Mouse (Mus musculus) liver, embryonic 14.5 days (tissue): ENCODE results near the gene Adamtsl3. TPM values are rescaled to one million over a fixed set of nuclear protein-coding genes. Genes with fewer than 3 reads are reported as not detected.
A peak's percentile ranks its signal among the peaks of the same experiment; 100 is the strongest.

Experiments
- ATAC-seq: fragments of 200-750 bp; cut with Nextera tagmentation; 2 replicates; pipeline ENCODE4 v1.8.0; 2017; ENCODE audit warnings: moderate number of reproducible peaks, mild to moderate bottlenecking, moderate library complexity; ENCODE audit not compliant: insufficient read depth
- DNase-seq, 3 experiments: peaks; one replicate each; pipeline ENCODE4 v3.0.0-alpha.2; 2012 to 2013; ENCODE audit warnings: low read depth in 3 of 3, low spot score in 3 of 3
- H3K27ac ChIP-seq: fragments of 300-500 bp; sonication (generic); 2 replicates; pipeline ENCODE4 v1.5.1; 2014; ENCODE audit warnings: moderate library complexity, mild to moderate bottlenecking, control low read depth, inconsistent platforms
- H3K27me3 ChIP-seq: fragments of 300-500 bp; sonication (generic); 2 replicates; pipeline ENCODE4 v1.6.1; 2014; ENCODE audit warnings: mild to moderate bottlenecking, low read length, moderate library complexity; ENCODE audit not compliant: control insufficient read depth, insufficient read depth
- H3K36me3 ChIP-seq: fragments of 300-500 bp; sonication (generic); replicated peaks from 2 replicates; pipeline ENCODE4 v1.6.1; 2014; ENCODE audit warnings: low read depth; ENCODE audit not compliant: control insufficient read depth, insufficient read depth
- H3K4me1 ChIP-seq, 2 experiments: fragments of 200-500 bp in 1 of 2; fragments of 300-500 bp in 1 of 2; sonication (generic) in 1 of 2; replicated peaks; 2 replicates each; pipeline ENCODE4 v1.6.1; 2012 to 2014; ENCODE audit warnings: antibody characterized with exemption in 1 of 2, inconsistent platforms in 1 of 2, low read length in 1 of 2; ENCODE audit not compliant: control insufficient read depth in 2 of 2, insufficient read depth in 2 of 2
- H3K4me2 ChIP-seq: fragments of 300-500 bp; sonication (generic); 2 replicates; pipeline ENCODE4 v1.6.1; 2014; ENCODE audit warnings: low read depth, mild to moderate bottlenecking, control low read depth, moderate library complexity
- H3K4me3 ChIP-seq, 2 experiments: fragments of 200-500 bp in 1 of 2; fragments of 300-500 bp in 1 of 2; sonication (generic) in 1 of 2; 2 replicates each; pipeline ENCODE4 v1.5.1; 2012 to 2014; ENCODE audit warnings: low read depth in 2 of 2, low read length in 2 of 2, mild to moderate bottlenecking in 2 of 2, control low read depth in 1 of 2, inconsistent platforms in 1 of 2, moderate library complexity in 1 of 2; ENCODE audit not compliant: insufficient read depth in 1 of 2
- H3K9ac ChIP-seq: fragments of 300-500 bp; sonication (generic); replicated peaks from 2 replicates; pipeline ENCODE4 v1.6.1; 2014; ENCODE audit warnings: mild to moderate bottlenecking, control low read depth, moderate library complexity
- H3K9me3 ChIP-seq: fragments of 300-500 bp; sonication (generic); 2 replicates; pipeline ENCODE4 v1.6.1; 2016; ENCODE audit warnings: low read length, mixed read lengths; ENCODE audit not compliant: control insufficient read depth
- CTCF ChIP-seq: IDR thresholded peaks from 2 replicates; pipeline ENCODE4 v1.5.1; 2016; ENCODE audit warnings: antibody characterized with exemption, low read depth, control low read depth
- EP300 ChIP-seq: IDR thresholded peaks from 2 replicates; pipeline ENCODE4 v1.6.1; 2016; ENCODE audit warnings: antibody characterized with exemption, low read depth
- WGBS: fragments of 180-500 bp; shearing (Covaris S2); extraction: QIAGEN DNeasy Blood & Tissue Kit; methylation state at CpG from one replicate; pipeline ENCODE4 v1.1.7; 2014; ENCODE audit not compliant: insufficient replicate concordance; 5-methylcytosine and 5-hydroxymethylcytosine counted together
- polyA plus RNA-seq, 2 experiments: library from polyadenylated mRNA; depleted of rRNA in 1 of 2; stranded (reverse) in 1 of 2; unstranded in 1 of 2; fragments of >200 nt; fragmentation: Nextera tagmentation in 1 of 2; extraction: Ambion mirVana in 1 of 2; gene quantifications; 2 replicates each; pipeline versions ENCODE4 v1.2.1 to v1.2.3; 2012 to 2014

Gene Adamtsl3
- polyA plus RNA-seq, 2 experiments, result 0.06 TPM; not detected in 1

- no peak for ATAC-seq
- no peaks in the 10 kb centered on the region for H3K27me3 ChIP-seq
- TF ChIP-seq EP300 (no peak), CTCF (no peak)
- H3K9ac ChIP-seq, result no peak overlapping the region
- no peak for DNase-seq
- no peak overlapping the region for H3K27ac ChIP-seq
- H3K4me3 ChIP-seq, result no peak overlapping the region
- H3K9me3 ChIP-seq, result no peaks in the 10 kb centered on the region
- no peaks in the 10 kb centered on the region for H3K4me1 ChIP-seq
- H3K36me3 ChIP-seq, result no peaks in the 10 kb centered on the region
- H3K4me2 ChIP-seq, result no peak overlapping the region
- 72% methylated on average over 10 of the region's 10 CpGs for WGBS
Observed at GRCm38 (mm10) chr7:82556417-82556816, 220.9 kb downstream of the Adamtsl3 start.

DNA sequence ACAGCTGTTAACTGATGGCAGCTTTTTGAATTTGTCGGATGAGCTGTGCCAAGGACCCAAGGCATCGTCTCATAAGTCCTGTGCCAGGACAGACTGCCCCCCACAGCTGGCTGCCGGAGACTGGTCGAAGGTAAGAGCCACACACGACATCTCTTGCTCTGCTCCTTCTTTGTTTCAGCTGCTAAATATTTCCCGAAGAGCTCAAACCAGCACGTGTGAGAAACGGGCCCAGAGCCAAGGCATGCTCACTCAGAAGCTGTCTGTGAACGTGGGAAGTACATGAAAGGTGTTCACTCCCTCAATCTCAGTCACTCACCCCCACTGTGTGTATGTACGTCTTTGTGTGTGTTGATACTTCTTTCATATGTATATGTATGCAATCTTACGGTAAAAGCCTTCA lies 221.6 kb downstream of the Adamtsl3 start:
- ATAC-seq (no peak), DNase-seq (no peak)
- Histone ChIP-seq H3K9me3 (no peaks in the 10 kb centered on the region), H3K4me1 (no peaks in the 10 kb centered on the region), H3K9ac (no peak overlapping the region), H3K27ac (no peak overlapping the region), H3K4me3 (no peak overlapping the region), H3K36me3 (no peaks in the 10 kb centered on the region), H3K27me3 (no peaks in the 10 kb centered on the region), H3K4me2 (no peak overlapping the region)
- 72% methylated on average over 11 of the region's 11 CpGs for WGBS
- TF ChIP-seq EP300 (no peak), CTCF (no peak)

DNA sequence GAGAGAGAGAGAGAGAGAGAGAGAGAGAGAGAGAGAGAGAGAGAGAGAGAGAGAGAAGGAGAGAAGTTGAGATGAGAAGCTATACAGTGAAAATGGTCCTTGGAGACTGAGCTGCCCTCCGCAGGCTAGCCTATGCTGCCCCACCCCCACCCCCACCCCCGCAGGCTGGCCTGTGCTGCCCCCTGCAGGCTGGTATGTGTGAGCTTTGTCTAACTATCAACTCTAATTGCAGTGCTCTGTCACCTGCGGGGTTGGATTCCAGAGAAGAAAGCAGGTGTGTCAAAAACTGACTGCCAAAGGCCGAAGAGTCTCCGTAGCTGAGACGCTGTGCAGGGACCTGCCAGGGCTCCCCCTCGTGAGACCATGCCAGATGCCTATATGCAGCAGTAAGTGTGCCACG lies 231.2 kb downstream of the Adamtsl3 start:
- 36% methylated on average over 8 of the region's 8 CpGs for whole genome bisulfite sequencing
- H3K9me3 ChIP-seq, result no peaks in the 10 kb centered on the region
- no peak for TF ChIP-seq EP300
- TF ChIP-seq CTCF, result 0 out of 2 replicates have a peak, but pooled peaks have one; percentile 20
- ATAC-seq, result no peak
- H3K4me3 ChIP-seq, result no peak overlapping the region
- no peak overlapping the region for H3K4me2 ChIP-seq
- H3K27ac ChIP-seq, result no peak overlapping the region
- H3K27me3 ChIP-seq, result no peaks in the 10 kb centered on the region
- no peak overlapping the region for H3K9ac ChIP-seq
- no peaks in the 10 kb centered on the region for H3K36me3 ChIP-seq
- no peak for DNase-seq
- H3K4me1 ChIP-seq, result no peaks in the 10 kb centered on the region

DNA sequence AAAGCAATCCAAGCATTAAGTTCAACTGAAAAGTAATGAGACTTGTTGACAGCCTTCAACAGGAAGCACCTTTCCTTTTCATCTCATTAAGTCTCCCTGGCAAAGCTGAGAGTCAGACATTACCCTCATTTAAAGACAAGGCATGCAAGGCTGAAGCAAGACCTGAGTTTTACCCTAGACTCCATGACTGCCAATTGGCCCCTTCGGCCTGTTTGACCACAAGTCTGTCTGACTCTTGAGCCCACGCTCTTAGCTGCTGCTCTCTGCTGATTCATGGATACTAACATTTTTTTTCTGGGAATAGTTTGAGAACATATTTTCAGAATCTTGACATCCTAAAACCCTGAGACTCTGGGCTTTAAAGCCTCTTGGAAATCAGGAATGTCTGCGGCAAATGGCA lies 232.3 kb downstream of the Adamtsl3 start:
- Histone ChIP-seq H3K4me2 (no peak overlapping the region), H3K27me3 (no peaks in the 10 kb centered on the region), H3K4me1 (no peaks in the 10 kb centered on the region), H3K4me3 (no peak overlapping the region), H3K9me3 (no peaks in the 10 kb centered on the region), H3K36me3 (no peaks in the 10 kb centered on the region), H3K9ac (no peak overlapping the region), H3K27ac (no peak overlapping the region)
- TF ChIP-seq CTCF (no peak), EP300 (no peak)
- 76% methylated on average over 3 of the region's 3 CpGs for WGBS
- DNase-seq, result no peak
- no peak for ATAC-seq

- Histone ChIP-seq H3K9me3 (no peaks in the 10 kb centered on the region), H3K4me1 (no peaks in the 10 kb centered on the region), H3K4me2 (no peak overlapping the region), H3K27ac (no peak overlapping the region), H3K4me3 (no peak overlapping the region), H3K36me3 (no peaks in the 10 kb centered on the region), H3K27me3 (no peaks in the 10 kb centered on the region), H3K9ac (no peak overlapping the region)
- ATAC-seq (no peak), DNase-seq (no peak)
- 14% methylated on average over 1 of the region's 1 CpGs for WGBS
- TF ChIP-seq CTCF, result no peak
- no peak for TF ChIP-seq EP300
Observed at GRCm38 (mm10) chr7:82572981-82573380, 237.5 kb downstream of the Adamtsl3 start.

DNA sequence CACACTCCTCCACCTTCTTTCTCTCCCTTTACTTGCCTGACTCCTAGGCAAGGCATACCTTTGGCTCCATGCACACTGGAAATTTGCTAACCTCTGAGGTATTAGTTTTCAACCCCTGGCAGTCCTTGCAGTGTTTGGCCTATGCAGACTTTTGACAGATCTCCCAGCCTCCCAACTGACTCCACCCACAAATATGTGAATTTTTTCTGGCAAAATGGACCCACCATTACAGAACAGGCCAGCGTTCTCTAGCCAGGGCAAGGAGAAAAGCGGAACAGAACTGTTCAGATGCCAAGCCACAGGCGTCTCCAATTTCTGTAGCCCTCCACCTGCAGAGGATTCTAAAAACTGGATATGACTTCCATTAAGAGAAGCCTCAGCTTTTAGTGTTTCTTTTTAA lies 244.5 kb downstream of the Adamtsl3 start:
- ATAC-seq (no peak), DNase-seq (no peak)
- Histone ChIP-seq H3K4me1 (no peaks in the 10 kb centered on the region), H3K4me3 (no peak overlapping the region), H3K27ac (no peak overlapping the region), H3K4me2 (no peak overlapping the region), H3K27me3 (no peaks in the 10 kb centered on the region), H3K36me3 (no peaks in the 10 kb centered on the region), H3K9me3 (no peaks in the 10 kb centered on the region), H3K9ac (no peak overlapping the region)
- WGBS, result 55% methylated on average over 3 of the region's 3 CpGs
- TF ChIP-seq EP300 (no peak), CTCF (no peak)
